Mouse (Mus musculus): ENCODE data around the gene Lurap1. TPM values are rescaled to one million over a fixed set of nuclear protein-coding genes. Genes with fewer than 3 reads are reported as not detected.

Gene Lurap1
- polyA plus RNA-seq, 1 experiment from 2014 or later, result 2.2 TPM

DNA sequence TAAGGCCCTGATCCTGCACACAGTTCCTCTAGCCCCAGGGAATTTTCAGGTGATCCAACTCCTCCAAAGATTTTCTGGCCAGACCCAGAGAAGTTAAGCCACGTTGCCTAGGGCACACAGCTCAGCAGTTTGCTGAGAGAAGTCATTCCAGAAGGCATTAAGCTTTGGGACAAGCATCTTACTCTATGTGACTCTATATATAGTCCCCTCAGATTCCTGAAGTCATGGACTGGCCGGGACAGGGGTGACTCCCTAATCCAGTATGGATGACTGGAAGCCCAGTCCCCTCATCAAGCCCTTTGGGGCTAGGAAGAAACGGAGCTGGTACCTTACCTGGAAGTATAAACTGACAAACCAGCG is 296 bp downstream of the Lurap1 start:
- Histone ChIP-seq H3K27me3 (ENCODE audit: low read depth, poor library complexity, severe bottlenecking) (no peaks in the 10 kb centered on the region), H3K36me3 (peaks cover 45% of the 10 kb centered on the region), H3K9me3 (replicated peaks) (no peaks in the 10 kb centered on the region), H3K27ac (peak overlapping the region; percentile 96), H3K4me1 (peaks cover 14% of the 10 kb centered on the region), H3K4me3 (peak overlapping the region; percentile 83)
- DNase-seq (ENCODE audit: low spot score), result no peak
- 22% methylated on average over 4 of the region's 4 CpGs for WGBS

DNA sequence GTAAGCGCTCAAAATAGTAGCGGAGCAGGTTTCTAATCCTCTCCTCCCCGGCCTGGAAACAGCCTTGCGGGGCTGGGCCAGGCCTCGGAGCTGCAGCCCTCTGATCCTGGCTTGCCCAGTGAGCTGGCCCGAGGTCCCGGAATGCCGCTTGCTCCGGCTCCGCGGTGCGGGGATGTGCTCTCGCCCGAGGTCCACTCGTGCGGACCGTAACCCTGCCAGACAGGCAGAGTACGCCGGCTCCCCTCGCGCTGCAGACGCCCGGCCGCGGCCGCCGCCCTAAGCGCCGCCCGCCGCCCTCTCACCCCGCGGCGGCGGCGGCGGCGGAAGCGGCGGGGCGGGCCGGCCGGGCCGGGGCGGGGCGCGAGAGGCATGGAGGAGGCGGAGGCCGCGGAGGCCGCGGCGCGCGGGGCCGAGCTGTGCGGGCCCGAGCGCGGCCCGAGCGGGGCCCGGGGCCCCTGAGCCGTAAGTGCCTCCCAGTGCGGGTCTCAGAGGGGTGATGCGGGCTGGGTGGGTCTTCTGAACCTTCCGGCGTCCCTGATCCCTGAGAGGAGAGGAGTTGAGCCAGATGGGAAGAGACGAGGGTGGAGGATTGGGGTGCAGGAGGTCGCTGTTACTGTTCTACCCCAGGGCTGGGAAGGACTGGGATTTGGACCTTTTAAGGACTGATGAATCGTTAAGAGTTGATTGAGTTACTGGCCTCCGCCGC is 829 bp downstream of the Lurap1 start:
- DNase-seq (ENCODE audit: low spot score), result peak; percentile 82
- Histone ChIP-seq H3K4me1 (peaks cover 14% of the 10 kb centered on the region), H3K4me3 (peak overlapping the region; percentile 83), H3K36me3 (peaks cover 39% of the 10 kb centered on the region), H3K27me3 (ENCODE audit: low read depth, poor library complexity, severe bottlenecking) (no peaks in the 10 kb centered on the region), H3K27ac (peak overlapping the region; percentile 96), H3K9me3 (replicated peaks) (no peaks in the 10 kb centered on the region)
- 5% methylated on average over 73 of the region's 73 CpGs for WGBS

DNA sequence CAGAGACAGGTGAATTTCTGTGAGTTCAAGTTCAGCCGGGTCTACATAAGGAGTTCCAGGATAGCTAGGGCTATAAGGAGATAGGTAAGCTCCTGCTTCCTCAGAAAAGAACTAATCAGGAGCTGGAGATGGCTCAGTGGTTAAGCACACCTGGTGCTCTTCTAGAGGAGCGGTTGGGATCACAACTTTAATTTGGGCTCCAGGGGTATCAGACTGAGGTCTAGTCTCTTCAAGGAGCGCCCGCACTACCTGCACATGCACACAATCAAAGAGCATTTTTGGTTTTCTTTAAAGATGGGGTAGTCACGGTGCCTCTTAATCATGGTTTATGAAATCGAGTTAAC is 1.4 kb downstream of the Lurap1 start:
- no peak for DNase-seq (ENCODE audit: low spot score)
- 20% methylated on average over 6 of the region's 6 CpGs for WGBS
- Histone ChIP-seq H3K9me3 (replicated peaks) (no peaks in the 10 kb centered on the region), H3K27ac (peak overlapping the region; percentile 96), H3K36me3 (peaks cover 34% of the 10 kb centered on the region), H3K4me1 (peaks cover 16% of the 10 kb centered on the region), H3K4me3 (peak overlapping the region; percentile 83), H3K27me3 (ENCODE audit: low read depth, poor library complexity, severe bottlenecking) (no peaks in the 10 kb centered on the region)

DNA sequence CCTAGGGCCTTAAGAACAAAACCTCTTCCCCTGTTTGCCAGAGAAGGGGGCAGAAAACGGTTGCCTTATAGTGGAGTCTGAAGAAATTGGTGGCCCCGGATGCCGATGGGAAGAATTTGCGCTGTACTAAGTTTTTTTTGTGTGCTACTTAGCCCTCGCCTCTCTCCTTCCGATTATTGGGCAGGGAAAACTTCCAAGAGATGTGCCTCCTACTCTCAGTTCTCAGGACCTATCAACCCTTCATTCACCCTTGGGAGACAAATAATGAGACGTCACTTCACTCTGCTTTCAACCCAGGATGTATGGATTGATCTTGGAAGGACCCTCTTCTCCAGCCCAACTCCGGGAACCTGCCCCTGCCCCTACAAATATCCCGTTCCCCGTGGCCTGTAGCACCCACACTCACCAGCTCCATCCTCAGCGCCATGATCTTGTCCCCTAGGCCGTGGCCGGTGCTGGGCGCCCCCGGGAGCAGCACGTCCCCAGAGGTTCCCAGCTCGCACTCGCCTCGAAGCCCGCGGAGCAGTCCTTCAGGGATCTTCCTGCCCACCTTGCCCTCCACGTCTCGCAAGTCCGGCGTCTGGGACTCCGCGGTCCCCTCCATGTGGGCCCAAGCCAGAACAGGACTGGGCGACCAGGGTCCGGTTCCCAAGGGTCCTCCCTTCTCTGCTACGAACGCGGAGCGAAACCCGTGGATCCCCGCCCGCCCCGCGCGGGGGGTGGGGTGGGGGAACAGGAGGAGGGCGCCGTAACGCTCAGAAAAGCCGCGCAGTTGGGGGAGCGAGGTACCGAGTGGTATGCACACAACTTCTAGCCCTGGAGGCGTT is 7.0 kb downstream of the Lurap1 start:
- peak overlapping the region; percentile 82 for H3K4me3 ChIP-seq
- H3K9me3 ChIP-seq (replicated peaks), result no peaks in the 10 kb centered on the region
- WGBS, result under 1% methylated on average over 47 of the region's 47 CpGs
- peak; percentile 77 for DNase-seq (ENCODE audit: low spot score)
- H3K27ac ChIP-seq, result peak overlapping the region; percentile 84
- peaks cover 31% of the 10 kb centered on the region for H3K27me3 ChIP-seq (ENCODE audit: low read depth, poor library complexity, severe bottlenecking)
- no peaks in the 10 kb centered on the region for H3K36me3 ChIP-seq
- H3K4me1 ChIP-seq, result peaks cover 21% of the 10 kb centered on the region

DNA sequence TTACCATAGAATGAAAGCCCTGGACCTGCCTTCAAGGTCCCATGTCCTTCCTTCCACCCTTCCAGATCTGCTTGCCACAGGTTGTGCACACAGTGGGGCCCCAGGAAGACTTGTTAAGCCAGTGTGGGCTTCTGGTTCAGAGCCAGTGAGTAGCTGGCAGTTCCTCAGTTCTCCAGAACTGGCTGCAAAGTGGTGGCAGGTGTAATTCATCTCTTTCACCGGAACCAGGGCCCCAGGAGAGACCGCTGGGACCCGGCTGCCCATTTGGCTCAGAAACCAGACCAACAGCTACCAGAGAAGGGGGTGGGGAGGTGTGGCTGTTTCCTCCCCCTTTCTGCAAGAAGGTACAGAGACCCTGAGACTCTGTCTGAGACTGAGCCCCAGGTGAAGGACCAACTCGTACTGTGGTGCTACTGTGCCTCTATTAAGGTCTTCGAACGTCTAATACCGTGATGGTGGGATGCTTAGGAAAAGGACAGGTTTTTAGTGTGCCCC is 7.8 kb downstream of the Lurap1 start:
- Histone ChIP-seq H3K4me3 (peak overlapping the region; percentile 82), H3K36me3 (no peaks in the 10 kb centered on the region), H3K27ac (no peak overlapping the region), H3K4me1 (peaks cover 21% of the 10 kb centered on the region), H3K9me3 (replicated peaks) (no peaks in the 10 kb centered on the region), H3K27me3 (ENCODE audit: low read depth, poor library complexity, severe bottlenecking) (peaks cover 31% of the 10 kb centered on the region)
- 7% methylated on average over 7 of the region's 7 CpGs for WGBS
- DNase-seq (ENCODE audit: low spot score), result no peak

DNA sequence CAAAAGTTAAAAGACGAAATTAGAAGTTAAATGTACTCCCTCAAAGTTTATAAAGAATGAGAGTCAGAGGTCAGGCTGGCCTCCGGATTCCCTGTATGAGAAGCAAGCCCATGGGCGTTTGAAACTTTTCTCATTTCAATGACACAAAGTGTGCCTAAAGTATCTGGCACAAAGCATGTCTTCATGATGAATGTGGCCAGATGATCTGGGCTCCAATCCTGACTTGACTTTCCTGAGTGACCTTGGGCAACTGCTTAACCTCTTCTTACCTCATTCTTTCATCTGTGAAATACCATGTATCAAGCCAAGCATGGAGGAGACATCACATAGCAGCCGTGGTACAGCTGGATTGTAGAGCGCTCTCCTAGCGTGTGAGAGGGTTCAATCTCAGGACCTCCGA is 8.9 kb downstream of the Lurap1 start:
- WGBS, result 84% methylated on average over 7 of the region's 7 CpGs
- H3K4me3 ChIP-seq, result no peak overlapping the region
- H3K27ac ChIP-seq, result no peak overlapping the region
- H3K36me3 ChIP-seq, result no peaks in the 10 kb centered on the region
- H3K27me3 ChIP-seq (ENCODE audit: low read depth, poor library complexity, severe bottlenecking), result peaks cover 31% of the 10 kb centered on the region
- H3K4me1 ChIP-seq, result peaks cover 21% of the 10 kb centered on the region
- no peaks in the 10 kb centered on the region for H3K9me3 ChIP-seq (replicated peaks)
- DNase-seq (ENCODE audit: low spot score), result no peak

DNA sequence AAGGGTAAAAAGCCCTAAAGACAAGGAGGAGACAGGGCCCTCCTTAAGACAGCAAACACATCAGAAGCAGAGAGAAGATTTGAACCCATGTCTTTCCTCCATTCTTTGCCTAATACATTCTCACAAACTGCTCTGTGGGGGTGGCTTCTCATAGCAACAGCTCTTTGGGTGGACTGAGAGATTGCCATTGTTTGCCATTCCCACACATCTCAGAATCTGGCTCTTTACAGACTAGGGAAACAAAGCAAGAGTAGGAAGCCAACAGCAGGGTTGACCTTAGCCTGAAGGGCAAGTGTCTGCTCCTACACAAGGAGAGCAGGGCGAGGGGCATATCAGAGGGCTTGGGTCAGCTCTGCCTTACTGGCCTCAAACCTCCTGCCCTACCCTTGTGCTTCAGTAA is 9.4 kb downstream of the Lurap1 start:
- 88% methylated on average over 1 of the region's 1 CpGs for WGBS
- no peak for DNase-seq (ENCODE audit: low spot score)
- H3K27ac ChIP-seq, result no peak overlapping the region
- no peak overlapping the region for H3K4me3 ChIP-seq
- H3K9me3 ChIP-seq (replicated peaks), result no peaks in the 10 kb centered on the region
- peaks cover 21% of the 10 kb centered on the region for H3K4me1 ChIP-seq
- H3K36me3 ChIP-seq, result no peaks in the 10 kb centered on the region
- H3K27me3 ChIP-seq (ENCODE audit: low read depth, poor library complexity, severe bottlenecking), result peaks cover 31% of the 10 kb centered on the region

DNA sequence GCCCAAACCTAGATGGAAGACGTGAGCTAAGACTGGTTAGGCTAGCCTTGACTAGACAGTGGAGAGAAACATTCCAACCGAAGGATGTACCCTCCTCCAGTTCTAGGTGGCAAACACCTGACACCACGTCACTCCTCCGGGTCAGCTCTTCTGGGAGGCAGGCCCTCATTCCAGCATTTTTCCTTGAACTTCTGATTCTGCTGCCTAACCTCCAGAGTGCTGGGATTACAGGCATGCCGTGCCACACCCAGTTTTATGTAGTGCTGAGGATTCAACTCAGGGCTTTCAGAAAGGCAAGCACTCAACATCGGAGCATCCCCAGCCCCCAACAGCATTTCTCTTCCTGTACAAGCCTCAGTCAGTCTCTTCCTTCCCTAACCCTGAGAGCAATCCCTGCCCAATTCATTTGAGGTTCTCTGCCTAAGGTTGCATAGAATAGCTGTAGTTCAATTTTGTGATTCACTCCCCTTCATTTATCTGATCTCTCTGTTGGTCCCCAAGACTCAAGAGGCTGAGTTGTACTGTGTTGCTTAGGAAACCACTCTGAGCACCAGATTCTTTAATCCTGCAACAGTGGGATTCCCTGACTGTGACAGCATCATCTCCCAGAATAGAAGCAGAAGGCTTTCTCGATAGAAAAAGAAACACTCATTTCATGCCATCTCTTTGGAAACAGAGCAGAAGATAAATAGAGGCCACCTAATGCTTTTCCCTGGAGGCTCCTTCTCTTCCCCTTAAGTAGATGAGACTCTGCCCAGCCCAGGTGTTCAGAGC is 10.2 kb downstream of the Lurap1 start:
- WGBS, result 86% methylated on average over 7 of the region's 7 CpGs
- no peak for DNase-seq (ENCODE audit: low spot score)
- peaks cover 31% of the 10 kb centered on the region for H3K27me3 ChIP-seq (ENCODE audit: low read depth, poor library complexity, severe bottlenecking)
- no peak overlapping the region for H3K27ac ChIP-seq
- H3K4me1 ChIP-seq, result peaks cover 21% of the 10 kb centered on the region
- H3K9me3 ChIP-seq (replicated peaks), result no peaks in the 10 kb centered on the region
- no peak overlapping the region for H3K4me3 ChIP-seq
- no peaks in the 10 kb centered on the region for H3K36me3 ChIP-seq

DNA sequence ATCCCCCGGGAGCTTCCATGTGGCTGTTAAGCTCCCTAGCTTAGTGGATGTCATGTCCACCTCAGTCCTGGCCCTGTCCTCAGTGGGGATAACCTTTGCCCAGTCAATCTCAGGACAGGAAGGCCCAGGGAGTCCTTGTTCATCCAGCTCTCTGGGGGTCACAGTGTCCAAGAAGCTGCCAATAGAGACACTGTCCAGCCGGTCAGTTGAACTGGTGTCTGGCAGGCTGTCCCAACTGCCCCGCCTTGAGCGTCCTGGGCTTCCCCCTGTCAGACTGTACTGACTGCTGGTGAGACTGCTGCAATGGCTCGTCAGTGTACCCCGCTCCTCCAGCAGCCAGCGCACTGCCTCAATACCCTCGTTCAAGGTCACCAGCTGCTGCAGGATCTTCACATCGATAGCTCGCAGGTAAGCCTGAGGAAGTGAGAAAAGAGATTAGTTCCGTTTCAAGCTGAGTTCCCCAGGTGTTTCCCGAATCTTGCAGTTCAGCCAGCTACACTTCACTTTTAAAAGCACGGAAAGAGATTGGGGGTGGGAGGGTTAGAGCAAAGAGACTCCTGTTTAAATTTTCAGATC is 13.6 kb downstream of the Lurap1 start:
- Histone ChIP-seq H3K27ac (no peak overlapping the region), H3K9me3 (replicated peaks) (no peaks in the 10 kb centered on the region), H3K27me3 (ENCODE audit: low read depth, poor library complexity, severe bottlenecking) (peaks cover 12% of the 10 kb centered on the region), H3K4me1 (no peaks in the 10 kb centered on the region), H3K4me3 (no peak overlapping the region), H3K36me3 (no peaks in the 10 kb centered on the region)
- WGBS, result 49% methylated on average over 13 of the region's 13 CpGs
- no peak for DNase-seq (ENCODE audit: low spot score)

DNA sequence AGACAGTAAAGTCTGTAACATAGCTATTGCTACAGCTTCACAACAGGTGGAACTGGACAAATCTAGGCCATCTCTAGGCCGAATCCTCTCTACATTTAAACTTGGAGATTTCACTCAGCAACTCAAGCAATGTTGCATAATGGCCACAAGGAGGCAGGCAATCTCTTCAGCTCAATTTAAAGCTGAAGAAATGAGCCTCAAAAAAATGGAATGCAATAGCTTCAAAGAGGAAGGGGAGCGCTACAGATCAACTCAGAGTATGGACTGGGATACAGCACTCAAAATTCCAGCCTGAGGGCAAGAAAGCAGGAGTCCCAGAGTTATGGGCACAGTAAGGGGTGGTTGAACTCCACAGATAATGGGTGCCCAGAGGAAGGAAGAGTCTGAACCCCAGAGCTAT is 16.1 kb downstream of the Lurap1 start:
- H3K27me3 ChIP-seq (ENCODE audit: low read depth, poor library complexity, severe bottlenecking), result no peaks in the 10 kb centered on the region
- no peak overlapping the region for H3K27ac ChIP-seq
- H3K4me3 ChIP-seq, result no peak overlapping the region
- no peaks in the 10 kb centered on the region for H3K4me1 ChIP-seq
- DNase-seq (ENCODE audit: low spot score), result no peak
- peaks cover 8% of the 10 kb centered on the region; the same call in 1 of the 2 replicates for H3K36me3 ChIP-seq
- WGBS, result 58% methylated on average over 2 of the region's 2 CpGs
- no peaks in the 10 kb centered on the region for H3K9me3 ChIP-seq (replicated peaks)

DNA sequence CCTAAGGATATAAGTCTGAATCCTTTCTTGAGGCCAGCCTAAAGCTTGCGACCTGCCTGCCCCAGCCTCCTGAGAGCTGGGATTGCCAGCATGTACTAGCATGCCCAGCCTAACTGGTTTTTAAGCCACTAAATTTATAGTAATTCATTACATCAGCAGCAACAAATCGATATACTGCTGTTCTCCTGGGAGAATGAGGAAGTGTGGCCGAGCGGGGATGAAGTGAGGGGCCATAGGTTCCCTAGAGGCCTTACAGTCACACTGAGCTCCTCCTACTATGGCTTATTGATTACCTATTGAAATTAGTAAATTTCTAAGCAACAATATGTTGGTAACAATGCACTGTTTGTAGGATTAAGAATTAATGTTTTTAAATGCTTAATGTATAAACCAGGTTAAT is 18.0 kb downstream of the Lurap1 start:
- no peak for DNase-seq (ENCODE audit: low spot score)

DNA sequence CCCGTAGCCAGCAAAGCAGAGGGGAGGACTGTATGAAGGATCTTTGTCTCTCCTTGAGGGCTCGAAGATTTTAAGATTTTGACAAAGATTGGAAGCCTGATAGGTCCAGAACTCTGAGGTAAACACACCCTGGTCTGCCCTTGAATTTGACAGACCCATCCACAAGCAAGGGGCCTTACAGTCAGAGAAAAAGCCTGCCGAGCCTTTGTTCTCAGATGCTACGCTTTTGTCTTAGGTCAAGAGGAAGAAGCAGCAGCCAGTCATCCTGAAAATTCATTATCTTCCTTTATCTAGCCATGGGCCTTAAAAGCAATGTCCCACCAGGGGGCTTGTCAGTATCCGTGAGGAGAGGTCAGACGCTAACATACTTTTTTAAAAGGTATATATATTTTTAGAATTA is 23.2 kb downstream of the Lurap1 start:
- no peak for DNase-seq (ENCODE audit: low spot score)
- Histone ChIP-seq H3K36me3 (peaks cover 8% of the 10 kb centered on the region; the same call in 1 of the 2 replicates), H3K4me1 (peaks cover 12% of the 10 kb centered on the region), H3K9me3 (replicated peaks) (no peaks in the 10 kb centered on the region), H3K4me3 (no peak overlapping the region), H3K27me3 (ENCODE audit: low read depth, poor library complexity, severe bottlenecking) (no peaks in the 10 kb centered on the region), H3K27ac (no peak overlapping the region)
- WGBS, result 81% methylated on average over 6 of the region's 6 CpGs

More for the DNA sequence above, 18.0 kb downstream of the Lurap1 start:
- Histone ChIP-seq H3K36me3 (peaks cover 8% of the 10 kb centered on the region; the same call in 1 of the 2 replicates), H3K9me3 (replicated peaks) (no peaks in the 10 kb centered on the region), H3K27ac (no peak overlapping the region), H3K27me3 (ENCODE audit: low read depth, poor library complexity, severe bottlenecking) (no peaks in the 10 kb centered on the region), H3K4me3 (no peak overlapping the region), H3K4me1 (no peaks in the 10 kb centered on the region)
- 87% methylated on average over 4 of the region's 4 CpGs for WGBS
